ENCODE assay signal across 43 mouse cellular contexts in the genomic region with DNA sequence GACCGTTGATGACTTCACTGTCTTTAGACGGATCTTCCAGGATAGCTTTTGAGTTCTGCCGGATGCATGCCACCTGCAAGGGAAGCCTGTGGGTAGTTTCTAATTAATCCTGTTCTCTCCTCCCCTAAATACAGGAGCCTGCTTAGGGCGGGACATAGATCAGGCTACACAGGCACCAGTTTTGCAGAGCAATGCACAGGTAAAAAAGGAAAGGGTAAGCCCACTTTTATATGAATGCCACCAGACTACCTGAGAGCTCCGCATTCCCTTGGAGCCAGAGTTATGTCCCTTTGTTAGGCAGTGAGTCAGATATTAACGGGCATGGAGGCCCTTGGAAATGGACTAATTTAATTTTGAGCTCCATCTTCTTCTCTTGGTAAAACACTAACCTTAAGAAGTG. TPM values are rescaled to one million over a fixed set of nuclear protein-coding genes. Genes with fewer than 3 reads are reported as not detected.
"Had no signal": no experiment of that assay in that cellular context is flagged by ENCODE, and none has a peak within 500 bp of the region (broad histone marks: within the 10 kb centered on the region; RNA-seq: fewer than 3 reads in every experiment).

TSS of gene Sult1c1 (minus strand) at position 101 of the 400 bp plus-strand sequence.

- H3K27ac ChIP-seq: heart, embryonic 13.5 days; heart, embryonic 15.5 days; hindbrain, embryonic 10.5 days; hindbrain, embryonic 12.5 days; hindbrain, embryonic 13.5 days; hindbrain, embryonic 14.5 days; hindbrain, embryonic 15.5 days; hindbrain, postnatal 0 days; intestine, embryonic 15.5 days; kidney, embryonic 15.5 days; kidney, postnatal 0 days; layer of hippocampus, adult 2 months; left cerebral cortex, adult 2 months had no signal

- H3K9ac ChIP-seq: heart, embryonic 12.5 days; heart, embryonic 13.5 days; heart, embryonic 15.5 days; hindbrain, embryonic 12.5 days; hindbrain, embryonic 13.5 days; hindbrain, embryonic 14.5 days; hindbrain, embryonic 15.5 days; intestine, embryonic 15.5 days; kidney, embryonic 15.5 days had no signal

- H3K36me3 ChIP-seq: heart, embryonic 12.5 days; heart, embryonic 13.5 days; heart, embryonic 15.5 days; hindbrain, embryonic 10.5 days; hindbrain, embryonic 12.5 days; hindbrain, embryonic 13.5 days; hindbrain, embryonic 15.5 days; intestine, embryonic 15.5 days; kidney, embryonic 15.5 days had no signal

- H3K4me3 ChIP-seq: heart, embryonic 12.5 days; heart, embryonic 13.5 days; heart, embryonic 15.5 days; hindbrain, embryonic 10.5 days; hindbrain, embryonic 12.5 days; hindbrain, embryonic 13.5 days; hindbrain, embryonic 15.5 days; intestine, embryonic 15.5 days; kidney, embryonic 15.5 days; layer of hippocampus, adult 2 months; left cerebral cortex, adult 2 months had no signal

- H3K4me2 ChIP-seq: heart, embryonic 11.5 days; heart, embryonic 12.5 days; heart, embryonic 13.5 days; heart, embryonic 15.5 days; hindbrain, embryonic 12.5 days; hindbrain, embryonic 13.5 days; hindbrain, embryonic 14.5 days; hindbrain, embryonic 15.5 days; intestine, embryonic 15.5 days; kidney, embryonic 15.5 days had no signal

- H3K9me3 ChIP-seq: heart, embryonic 12.5 days; heart, embryonic 13.5 days; heart, embryonic 15.5 days; hindbrain, embryonic 10.5 days; hindbrain, embryonic 12.5 days; hindbrain, embryonic 13.5 days; hindbrain, embryonic 15.5 days; intestine, embryonic 15.5 days; kidney, embryonic 15.5 days had no signal

- H3K27me3 ChIP-seq: heart, embryonic 12.5 days; heart, embryonic 13.5 days; heart, embryonic 15.5 days; hindbrain, embryonic 12.5 days; hindbrain, embryonic 13.5 days; hindbrain, embryonic 15.5 days; intestine, embryonic 15.5 days; kidney, embryonic 15.5 days had no signal

- ATAC-seq: hindbrain, embryonic 16.5 days; hindbrain, postnatal 0 days; inflammation-experienced regulatory T-cells, adult 6 months; intestine, embryonic 15.5 days; intestine, embryonic 16.5 days; intestine, postnatal 0 days had no signal

- H3K4me1 ChIP-seq: heart, embryonic 12.5 days; heart, embryonic 13.5 days; heart, embryonic 15.5 days; hindbrain, embryonic 10.5 days; hindbrain, embryonic 12.5 days; hindbrain, embryonic 13.5 days; hindbrain, embryonic 15.5 days; intestine, embryonic 15.5 days; kidney, embryonic 15.5 days had no signal

- DNase-seq: heart, postnatal 10 days; heart, postnatal 14 days; heart, postnatal 36 days; heart, postnatal 4 days; kidney, adult 11 months; kidney, adult 18-20 months; kidney, adult 2 months; kidney, adult 8-10 months; kidney, adult 9 months; kidney, postnatal 10 days; kidney, postnatal 14 days; kidney, postnatal 25 days; kidney, postnatal 36 days; kidney, postnatal 4 days; layer of hippocampus, adult 9-11 months; layer of hippocampus, postnatal 36 days had no signal

RNA-seq across cellular contexts. Expression of gene Sult1c1, which starts in this region (rescaled TPM):
- polyA plus RNA-seq: heart, embryonic 11.5 days; heart, embryonic 12.5 days; heart, embryonic 13.5 days; heart, embryonic 14.5 days; heart, embryonic 15.5 days; heart, embryonic 16.5 days; heart, postnatal 0 days; hindbrain, embryonic 10.5 days; hindbrain, embryonic 11.5 days; hindbrain, embryonic 12.5 days; hindbrain, embryonic 13.5 days; hindbrain, embryonic 14.5 days; hindbrain, embryonic 15.5 days; hindbrain, embryonic 16.5 days; hindbrain, postnatal 0 days; inflammation-experienced regulatory T-cells, adult 6 months; intestine, embryonic 14.5 days; intestine, embryonic 15.5 days; intestine, embryonic 16.5 days; intestine, postnatal 0 days; kidney, adult 2 months; kidney, embryonic 14.5 days; kidney, embryonic 15.5 days; kidney, embryonic 16.5 days; kidney, postnatal 0 days; large intestine, adult 2 months had no signal
